Mouse (Mus musculus) gastrocnemius, adult 2 months (tissue): Measurements from ENCODE around the gene Glrp1. TPM values are rescaled to one million over a fixed set of nuclear protein-coding genes. Genes with fewer than 3 reads are reported as not detected.

Experiments used
- DNase-seq: peaks from one replicate; pipeline ENCODE4 v3.0.0; 2022
- H3K27ac ChIP-seq: fragments of 200-600 bp; 2 replicates; pipeline ENCODE4 v1.8.1; 2022; ENCODE audit warnings: mild to moderate bottlenecking
- H3K4me3 ChIP-seq: fragments of 200-600 bp; 2 replicates; pipeline ENCODE4 v1.8.1; 2022; ENCODE audit warnings: mild to moderate bottlenecking, moderate library complexity
- CTCF ChIP-seq: fragments of 200-600 bp; IDR thresholded peaks from 2 replicates; pipeline ENCODE4 v1.8.1; 2022; ENCODE audit warnings: antibody characterized with exemption, mild to moderate bottlenecking, moderate library complexity
- intact Hi-C: fragments of 180-260 bp; cut with DNase I; formaldehyde crosslinking; loops from one replicate; pipeline ENCODE4 v1.15.1; 2025
- total RNA-seq, 2 experiments: library from RNA; stranded (reverse); gene quantifications; 2 replicates each; pipeline ENCODE4 v1.2.3; 2021

Glrp1 gene
- total RNA-seq, 2 experiments from 2014 or later, result not detected

DNA sequence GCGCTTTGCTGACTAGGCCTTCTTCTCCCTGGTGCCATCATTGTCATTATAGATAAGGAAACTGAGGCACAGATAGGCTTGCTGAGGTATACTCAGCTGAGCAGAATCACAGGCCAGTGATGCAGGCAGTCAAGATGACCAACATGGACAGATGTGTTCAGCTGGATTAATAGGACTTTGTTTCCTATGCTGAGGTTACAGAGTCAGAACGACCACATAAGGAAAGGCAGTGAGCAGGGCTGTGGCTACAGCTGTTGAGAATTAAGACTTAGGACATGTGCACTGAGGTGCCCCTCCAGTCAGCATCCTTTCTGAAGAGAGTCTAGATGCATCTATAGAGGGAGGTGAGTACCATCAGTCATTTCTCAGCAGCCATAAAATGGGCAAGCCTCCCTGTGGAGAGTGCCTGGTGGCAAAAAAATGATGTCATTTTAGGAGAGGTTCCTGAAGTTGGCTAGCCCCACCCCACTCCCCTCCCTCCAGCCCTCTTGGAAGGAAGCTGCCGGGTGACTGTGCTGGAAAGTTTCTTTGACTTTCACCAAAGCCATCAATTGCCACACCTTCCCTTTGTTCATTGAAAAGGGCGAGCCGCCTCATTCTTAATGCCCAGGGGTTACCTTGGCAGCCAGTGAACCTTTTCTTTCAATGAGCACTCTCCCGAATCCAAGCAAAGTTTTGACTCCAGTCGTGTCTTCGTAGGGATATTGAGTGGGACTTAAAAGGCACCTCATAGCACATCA, 43.4 kb downstream of the Glrp1 start:
- no peak for TF ChIP-seq CTCF
- intact Hi-C loops, result no loop called here
- DNase-seq, result no peak
- no peak overlapping the region for H3K27ac ChIP-seq
- no peak overlapping the region for H3K4me3 ChIP-seq

DNA sequence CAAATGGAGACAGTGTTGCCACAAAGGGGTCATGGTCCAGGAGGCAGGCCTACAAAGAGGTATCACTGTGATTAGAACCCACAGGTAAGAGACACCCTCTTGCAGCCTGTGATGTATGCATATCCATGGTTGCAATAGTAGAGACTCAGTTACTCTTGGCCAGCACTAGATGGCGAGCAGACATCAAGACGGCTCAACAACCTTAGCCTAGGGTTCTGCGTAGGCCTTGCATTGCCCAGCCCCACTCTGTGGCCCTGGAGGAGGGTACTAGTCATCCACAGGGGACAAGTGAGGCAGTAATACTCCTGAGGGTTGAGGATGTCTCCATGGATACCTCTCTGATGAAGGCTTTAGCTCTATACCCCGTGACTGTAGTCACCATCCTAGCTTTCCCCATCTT, 44.1 kb downstream of the Glrp1 start:
- Histone ChIP-seq H3K4me3 (no peak overlapping the region), H3K27ac (no peak overlapping the region)
- no peak for DNase-seq
- peak; percentile 34 for TF ChIP-seq CTCF
- intact Hi-C loops, result no loop called here

DNA sequence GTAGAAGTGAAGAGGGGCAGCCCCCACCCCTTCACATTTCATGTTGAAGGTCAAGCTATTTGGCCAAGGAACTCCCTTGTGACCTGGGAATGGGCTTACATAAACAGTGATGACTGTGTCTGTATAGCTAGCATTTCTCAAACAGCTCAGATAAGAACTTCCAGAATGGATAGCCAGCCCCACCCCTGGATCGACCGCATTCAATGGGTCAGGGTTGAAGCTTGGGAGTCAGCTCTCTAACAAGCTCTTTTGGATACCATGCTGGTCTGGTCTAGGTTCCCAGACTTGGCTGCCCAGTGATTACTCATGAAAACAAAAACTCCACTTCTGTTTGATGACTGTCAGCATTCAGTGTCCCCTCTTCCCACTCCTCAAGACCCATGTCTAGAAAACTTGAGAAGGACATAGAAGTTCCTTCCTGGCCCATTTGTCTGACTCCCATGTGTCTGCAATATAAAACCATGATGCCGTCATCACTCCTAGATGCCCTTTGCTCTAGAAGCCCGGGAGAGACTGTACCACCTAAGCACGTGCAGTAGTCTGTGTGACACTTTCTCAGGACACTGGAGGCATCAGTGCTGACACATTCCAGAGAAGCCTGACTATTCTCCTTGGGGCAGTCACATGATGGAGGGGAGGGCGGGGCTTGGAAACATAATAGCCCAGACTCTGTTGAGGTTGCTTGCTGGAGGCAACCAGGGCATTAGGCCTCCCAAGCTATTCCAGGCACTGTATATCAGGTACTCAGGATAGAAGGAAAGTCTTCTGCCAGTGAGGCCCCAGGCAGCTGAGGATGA, 45.6 kb downstream of the Glrp1 start:
- intact Hi-C loops, result no loop called here
- no peak for DNase-seq
- no peak overlapping the region for H3K27ac ChIP-seq
- H3K4me3 ChIP-seq, result no peak overlapping the region
- no peak for TF ChIP-seq CTCF

DNA sequence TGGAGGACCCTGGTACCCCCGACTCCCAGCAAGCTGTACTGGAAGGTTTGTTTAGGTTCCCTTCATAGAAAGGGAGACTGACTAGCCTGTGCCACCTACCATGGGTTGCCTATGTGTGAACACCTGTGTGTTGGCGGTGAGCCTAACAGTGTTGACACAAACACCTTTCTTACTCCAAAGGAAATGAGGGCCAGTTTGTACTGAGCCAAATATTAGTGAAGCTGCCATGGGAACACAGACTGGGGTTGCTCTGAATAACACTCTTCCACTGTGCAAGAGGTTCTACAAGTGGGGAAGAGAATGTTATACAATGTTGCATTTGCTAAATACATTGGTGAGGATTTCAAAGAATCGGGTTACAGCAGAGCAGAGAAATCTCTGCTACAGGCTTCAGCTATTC, 46.6 kb downstream of the Glrp1 start:
- H3K4me3 ChIP-seq, result no peak overlapping the region
- intact Hi-C loops, result no loop called here
- no peak overlapping the region for H3K27ac ChIP-seq
- no peak for DNase-seq
- no peak for TF ChIP-seq CTCF

DNA sequence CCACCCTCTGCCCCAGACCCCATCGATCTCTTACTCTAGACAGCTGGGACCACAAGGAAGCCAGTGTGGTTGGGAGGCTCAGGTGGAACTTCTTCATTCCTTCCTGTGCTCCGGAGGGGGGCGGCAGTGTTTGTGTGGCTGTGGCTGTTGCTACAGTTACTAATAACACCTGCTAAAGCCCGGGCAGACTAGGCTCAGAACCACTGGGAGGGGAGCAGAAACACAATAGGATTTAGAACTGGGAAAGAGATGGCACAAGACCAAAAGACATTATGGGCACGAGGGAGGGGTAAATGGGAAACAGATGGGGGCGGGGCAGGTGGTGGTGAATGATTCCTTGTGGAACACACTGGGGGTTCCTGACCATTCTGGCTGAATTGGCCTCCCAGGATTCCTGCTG, 47.4 kb downstream of the Glrp1 start:
- H3K4me3 ChIP-seq, result no peak overlapping the region
- DNase-seq, result no peak
- H3K27ac ChIP-seq, result no peak overlapping the region
- intact Hi-C loops, result no loop called here
- TF ChIP-seq CTCF, result no peak

DNA sequence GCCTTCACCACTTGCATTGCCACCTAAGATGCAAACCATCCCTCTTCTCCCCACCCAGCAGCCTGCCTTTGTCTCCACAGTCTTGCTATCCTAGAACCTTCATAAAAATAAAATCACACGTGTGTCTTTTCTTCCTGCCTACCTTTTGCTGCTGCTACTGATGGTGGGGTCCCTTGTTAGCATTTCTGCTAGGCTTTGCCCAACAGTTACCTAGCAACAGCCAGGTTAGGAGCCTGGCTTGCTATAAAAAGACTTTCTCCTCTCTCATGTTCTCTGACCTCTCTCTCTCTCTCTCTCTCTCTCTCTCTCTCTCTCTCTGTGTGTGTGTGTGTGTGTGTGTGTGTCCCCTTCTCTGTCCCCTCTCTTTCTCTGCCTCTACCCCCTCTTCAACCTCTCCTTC, 48.8 kb downstream of the Glrp1 start:
- no peak for TF ChIP-seq CTCF
- intact Hi-C loops, result no loop called here

DNA sequence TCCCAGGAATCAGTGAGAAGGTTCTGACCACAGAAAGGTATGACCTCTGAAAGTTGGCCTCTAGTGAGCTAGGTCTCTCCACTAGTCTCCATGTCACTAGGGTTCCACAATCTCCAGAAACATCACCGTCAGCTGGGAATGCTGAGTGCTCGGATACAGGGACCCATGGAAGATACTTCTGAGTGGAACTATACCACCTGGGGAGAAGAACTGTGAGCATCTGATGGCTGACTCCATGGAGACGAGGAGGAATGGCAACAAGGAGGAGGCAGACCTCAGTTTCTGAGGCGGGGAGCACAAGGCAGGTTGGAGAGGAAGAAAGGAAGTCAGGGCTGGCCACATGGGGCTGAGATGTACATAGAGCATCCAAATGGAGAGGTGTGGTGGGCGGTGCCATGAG, 50.2 kb downstream of the Glrp1 start:
- TF ChIP-seq CTCF, result no peak
- H3K27ac ChIP-seq, result no peak overlapping the region
- DNase-seq, result no peak
- intact Hi-C loops, result no loop called here
- no peak overlapping the region for H3K4me3 ChIP-seq

More for the DNA sequence above, 48.8 kb downstream of the Glrp1 start:
- H3K4me3 ChIP-seq, result no peak overlapping the region
- no peak overlapping the region for H3K27ac ChIP-seq
- no peak for DNase-seq

DNA sequence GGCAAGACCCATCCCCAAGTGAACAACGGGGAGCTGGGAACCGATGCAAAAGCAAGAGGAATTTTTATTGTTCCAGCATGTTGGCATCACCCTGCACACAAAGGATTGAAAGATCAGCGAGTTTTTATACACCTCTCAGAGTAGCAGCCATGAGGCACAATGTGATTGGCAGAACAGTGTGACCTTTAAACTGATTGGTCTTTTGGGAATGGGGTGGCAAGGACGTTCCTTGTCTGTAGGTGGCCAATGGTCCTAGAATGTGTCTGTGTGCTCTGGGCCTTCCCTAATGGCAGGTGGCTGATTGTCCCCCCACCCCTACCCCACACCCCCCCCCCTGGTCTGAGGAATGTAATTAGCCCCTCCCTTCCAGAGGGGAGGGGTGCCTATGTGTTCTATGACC, 50.7 kb downstream of the Glrp1 start:
- Histone ChIP-seq H3K4me3 (no peak overlapping the region), H3K27ac (no peak overlapping the region)
- intact Hi-C loops, result no loop called here
- no peak for DNase-seq
- TF ChIP-seq CTCF, result no peak

DNA sequence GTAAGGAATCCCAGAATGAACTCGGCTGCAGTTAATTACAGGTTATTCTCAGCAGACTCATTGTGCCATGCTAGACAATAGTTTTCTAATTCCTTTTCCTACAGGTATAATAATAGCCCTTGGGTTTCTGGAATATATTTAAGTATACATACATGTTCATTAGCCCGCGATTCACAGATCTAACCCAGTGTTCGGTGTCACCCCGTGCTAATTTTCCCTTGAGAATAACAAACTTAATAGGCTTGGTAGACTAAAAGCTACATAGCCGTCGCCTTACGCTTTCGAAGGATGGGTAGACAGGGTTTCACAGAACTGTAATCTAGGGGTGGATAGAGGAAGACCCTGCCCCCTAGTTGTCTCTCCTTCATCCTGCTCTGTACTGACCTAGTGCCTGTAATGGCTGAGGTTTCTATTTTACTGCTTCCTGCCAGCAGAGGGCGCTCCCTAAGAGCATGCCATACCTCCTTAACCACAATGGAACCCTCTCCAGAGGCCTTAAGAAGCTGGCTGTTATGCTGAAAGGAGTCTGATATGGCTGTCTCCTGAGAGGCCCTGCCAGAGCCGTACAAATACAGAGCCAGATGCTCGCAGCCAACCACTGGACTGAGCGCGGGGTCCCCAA, 53.3 kb downstream of the Glrp1 start:
- DNase-seq, result peak; percentile 71
- no peak overlapping the region for H3K27ac ChIP-seq
- TF ChIP-seq CTCF, result peak; percentile 83
- H3K4me3 ChIP-seq, result no peak overlapping the region
- intact Hi-C loops, result loop anchor here (2.0 kb wide), 1 partner anchor 250 kb away; no protein-coding TSS in a partner anchor

DNA sequence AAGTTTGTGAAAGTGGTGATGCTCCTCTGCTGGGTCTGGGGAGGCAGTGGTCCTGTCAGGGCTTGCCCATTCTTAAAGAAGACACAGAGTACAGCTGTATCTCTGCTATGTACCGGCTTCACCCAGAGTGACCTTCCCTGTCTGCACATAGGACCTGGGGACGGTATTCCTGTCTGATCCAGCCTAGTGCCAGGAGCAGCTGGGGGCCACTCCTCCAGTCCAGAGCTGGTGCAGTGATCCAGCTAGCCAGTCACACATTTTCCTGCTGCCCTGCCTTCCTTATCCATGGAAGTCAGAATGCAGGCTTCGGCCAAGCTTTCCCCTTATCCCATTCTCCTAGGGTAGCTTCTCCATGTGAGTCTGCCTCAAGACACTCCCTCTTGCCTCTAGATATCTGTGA, 54.1 kb downstream of the Glrp1 start:
- no peak for DNase-seq
- no peak overlapping the region for H3K4me3 ChIP-seq
- H3K27ac ChIP-seq, result no peak overlapping the region
- intact Hi-C loops, result loop anchor here (2.0 kb wide), 1 partner anchor 251 kb away; no protein-coding TSS in a partner anchor
- no peak for TF ChIP-seq CTCF

DNA sequence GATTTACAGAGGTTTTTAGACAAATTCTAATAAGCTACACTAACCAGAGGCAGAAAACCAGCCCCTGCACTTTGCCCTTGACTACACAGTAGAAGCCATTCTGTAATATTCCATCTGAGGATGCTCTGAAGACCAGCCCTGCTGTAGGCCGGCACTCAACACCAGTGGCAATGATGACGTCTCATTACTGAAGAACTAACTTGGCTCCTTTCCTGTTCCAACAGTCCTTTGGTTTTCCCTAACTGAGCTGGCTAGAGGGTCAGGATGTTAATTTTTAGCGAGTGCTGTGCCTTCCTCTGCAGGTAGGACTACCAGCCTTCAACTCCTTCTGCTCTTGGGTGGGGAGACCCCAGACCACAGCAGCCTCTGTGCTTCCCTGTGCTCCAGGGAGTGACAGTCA, 55.2 kb downstream of the Glrp1 start:
- intact Hi-C loops, result no loop called here
- no peak for DNase-seq
- no peak for TF ChIP-seq CTCF
- no peak overlapping the region for H3K27ac ChIP-seq
- H3K4me3 ChIP-seq, result no peak overlapping the region

DNA sequence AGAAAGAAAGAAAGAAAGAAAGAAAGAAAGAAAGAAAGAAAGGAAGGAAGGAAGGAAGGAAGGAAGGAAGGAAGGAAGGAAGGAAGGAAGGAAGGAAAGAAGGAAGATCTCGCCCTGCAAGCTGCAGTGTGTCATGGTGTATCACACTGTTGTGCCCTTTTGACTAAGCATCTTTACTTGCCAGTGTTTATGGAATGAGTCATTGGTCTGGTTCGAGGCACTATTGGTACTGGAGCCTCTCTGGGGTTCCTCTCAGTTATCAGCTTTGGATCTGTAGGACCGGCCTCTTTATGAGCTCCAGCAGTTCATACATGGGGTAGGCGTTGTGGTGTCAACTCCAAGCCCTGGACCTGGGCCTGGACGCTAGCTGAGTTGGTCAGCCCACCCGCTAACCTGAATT, 57.7 kb downstream of the Glrp1 start:
- TF ChIP-seq CTCF, result no peak
- intact Hi-C loops, result no loop called here
- DNase-seq, result no peak
- no peak overlapping the region for H3K27ac ChIP-seq
- H3K4me3 ChIP-seq, result no peak overlapping the region

DNA sequence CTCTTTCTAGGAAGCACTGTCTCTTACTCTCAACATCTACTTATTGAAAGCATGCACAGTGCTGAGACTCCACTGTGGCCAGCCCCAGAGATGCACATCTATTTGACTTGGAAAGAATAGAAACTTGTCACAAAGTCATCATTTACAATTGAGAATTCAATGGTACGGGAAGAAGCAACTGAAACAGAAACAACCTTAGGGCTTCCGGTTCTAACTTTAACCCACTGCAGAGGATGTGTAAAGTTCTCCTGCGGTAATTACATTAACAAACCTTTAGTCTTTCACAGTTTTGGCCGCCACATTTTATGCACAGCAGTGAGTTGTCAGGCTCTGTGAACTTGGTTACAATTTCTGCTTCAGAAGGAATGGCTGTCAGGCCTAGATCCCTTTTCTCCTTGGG, 59.2 kb downstream of the Glrp1 start:
- intact Hi-C loops, result no loop called here
- no peak for DNase-seq
- no peak for TF ChIP-seq CTCF
- Histone ChIP-seq H3K4me3 (no peak overlapping the region), H3K27ac (no peak overlapping the region)

Other genes with a start within 250 kb of the Glrp1 start
- 1 to 10 TPM; 6.1 to 6.6 TPM for gene Hjurp, start 232.4 kb downstream of the Glrp1 start, total RNA-seq
- gene Trpm8, start 232.4 kb downstream of the Glrp1 start, total RNA-seq, result not detected
- not detected for gene Spp2, start 103.1 kb downstream of the Glrp1 start, total RNA-seq
- under 1 TPM; 0.48 to 0.56 TPM for gene Arl4c, start 192.2 kb upstream of the Glrp1 start, total RNA-seq